Mouse (Mus musculus): Measurements from ENCODE around the gene Tmem259. TPM values are rescaled to one million over a fixed set of nuclear protein-coding genes. Genes with fewer than 3 reads are reported as not detected.

Gene Tmem259
- polyA plus RNA-seq, 2 experiments: 5.9 to 59.7 TPM

GRCm38 (mm10) chr10:79924998-79925784 lies 58.9 kb downstream of the Tmem259 start:
- H3K36me3 ChIP-seq (replicated peaks; ENCODE audit: control insufficient read depth, insufficient read depth, low read depth): no peaks in the 10 kb centered on the region
- DNase-seq (ENCODE audit: low read depth in 3 of 3, low spot score in 3 of 3) (peak; percentile 70 to 77 (median 72)), ATAC-seq (ENCODE audit: insufficient read depth) (peak; percentile 12; the same call in 1 of the 2 replicates)
- no peak overlapping the region for H3K4me3 ChIP-seq (ENCODE audit: insufficient read depth in 1 of 2, low read depth in 2 of 2, low read length in 2 of 2)
- H3K4me1 ChIP-seq (replicated peaks; ENCODE audit: control insufficient read depth in 2 of 2, insufficient read depth in 2 of 2, low read length in 1 of 2): peaks cover 9 to 12% of the 10 kb centered on the region in 2 experiments
- TF ChIP-seq CTCF (IDR thresholded peaks at IDR 0.05; ENCODE audit: low read depth) (peak; percentile 100), EP300 (IDR thresholded peaks at IDR 0.05; ENCODE audit: low read depth) (0 out of 2 replicates have a peak, but pooled peaks have one; percentile 32)
- H3K27me3 ChIP-seq (ENCODE audit: control insufficient read depth, insufficient read depth, low read length): peaks cover 24% of the 10 kb centered on the region
- peak overlapping the region; percentile 58; the same call in 1 of the 2 replicates for H3K27ac ChIP-seq
- H3K4me2 ChIP-seq (ENCODE audit: low read depth): peak overlapping the region; percentile 98
- WGBS (ENCODE audit: insufficient replicate concordance): 14% methylated on average over 29 of the region's 29 CpGs
- no peaks in the 10 kb centered on the region for H3K9me3 ChIP-seq (ENCODE audit: control insufficient read depth, low read length)
- no peak overlapping the region for H3K9ac ChIP-seq (replicated peaks)

Other genes starting within 250 kb of the Tmem259 start
Only the 30 nearest of the 33 such genes appear.
- gene Rnf126, start 217.4 kb downstream of the Tmem259 start, polyA plus RNA-seq (2012; rRNA removed): 46.4 and 51.3 TPM in 2 replicates
- gene Rnf126, start 217.4 kb downstream of the Tmem259 start, polyA plus RNA-seq (2014; fragmentation: Nextera tagmentation; extraction: Ambion mirVana): 27.7 and 33.7 TPM in 2 replicates
- gene Fstl3, start 207.1 kb downstream of the Tmem259 start, polyA plus RNA-seq (2012; rRNA removed): 0.54 and 0.56 TPM in 2 replicates
- 0.18 and 0.23 TPM in 2 replicates for gene Fstl3, start 207.1 kb downstream of the Tmem259 start, polyA plus RNA-seq (2014; fragmentation: Nextera tagmentation; extraction: Ambion mirVana)
- gene Prss57, start 193.4 kb downstream of the Tmem259 start, polyA plus RNA-seq (2012; rRNA removed): 1.6 TPM in 2 replicates
- 3.2 and 4.9 TPM in 2 replicates for gene Prss57, start 193.4 kb downstream of the Tmem259 start, polyA plus RNA-seq (2014; fragmentation: Nextera tagmentation; extraction: Ambion mirVana)
- 3.4 and 3.5 TPM in 2 replicates for gene Palm, start 190.8 kb downstream of the Tmem259 start, polyA plus RNA-seq (2012; rRNA removed)
- gene Palm, start 190.8 kb downstream of the Tmem259 start, polyA plus RNA-seq (2014; fragmentation: Nextera tagmentation; extraction: Ambion mirVana): 4.0 and 4.1 TPM in 2 replicates
- 0.13 and 0.18 TPM in 2 replicates for gene Misp, start 163.3 kb downstream of the Tmem259 start, polyA plus RNA-seq (2012; rRNA removed)
- 0.41 TPM in 1 of 2 replicates, not detected in the other for gene Misp, start 163.3 kb downstream of the Tmem259 start, polyA plus RNA-seq (2014; fragmentation: Nextera tagmentation; extraction: Ambion mirVana)
- gene Ptbp1, start 129.9 kb downstream of the Tmem259 start, polyA plus RNA-seq (2012; rRNA removed): 118 and 126 TPM in 2 replicates
- gene Ptbp1, start 129.9 kb downstream of the Tmem259 start, polyA plus RNA-seq (2014; fragmentation: Nextera tagmentation; extraction: Ambion mirVana): 84.5 and 99.8 TPM in 2 replicates
- gene Prtn3, start 109.9 kb downstream of the Tmem259 start, polyA plus RNA-seq (2012; rRNA removed): 133 and 152 TPM in 2 replicates
- gene Prtn3, start 109.9 kb downstream of the Tmem259 start, polyA plus RNA-seq (2014; fragmentation: Nextera tagmentation; extraction: Ambion mirVana): 86.8 and 132 TPM in 2 replicates
- 6.7 and 7.0 TPM in 2 replicates for gene Plppr3, start 109.7 kb downstream of the Tmem259 start, polyA plus RNA-seq (2012; rRNA removed)
- 2.8 and 3.0 TPM in 2 replicates for gene Plppr3, start 109.7 kb downstream of the Tmem259 start, polyA plus RNA-seq (2014; fragmentation: Nextera tagmentation; extraction: Ambion mirVana)
- gene Elane, start 98.1 kb downstream of the Tmem259 start, polyA plus RNA-seq (2012; rRNA removed): 52.2 and 61.9 TPM in 2 replicates
- 116 and 151 TPM in 2 replicates for gene Elane, start 98.1 kb downstream of the Tmem259 start, polyA plus RNA-seq (2014; fragmentation: Nextera tagmentation; extraction: Ambion mirVana)
- 0.14 and 0.29 TPM in 2 replicates for gene Cfd, start 93.5 kb downstream of the Tmem259 start, polyA plus RNA-seq (2012; rRNA removed)
- not detected in 2 replicates for gene Cfd, start 93.5 kb downstream of the Tmem259 start, polyA plus RNA-seq (2014; fragmentation: Nextera tagmentation; extraction: Ambion mirVana)
- gene Med16, start 75.4 kb downstream of the Tmem259 start, polyA plus RNA-seq (2012; rRNA removed): 13.3 and 14.3 TPM in 2 replicates
- 10.0 and 12.0 TPM in 2 replicates for gene Med16, start 75.4 kb downstream of the Tmem259 start, polyA plus RNA-seq (2014; fragmentation: Nextera tagmentation; extraction: Ambion mirVana)
- not detected in 2 replicates for gene Gm26602, start 73.5 kb downstream of the Tmem259 start, polyA plus RNA-seq (2012; rRNA removed)
- gene Gm26602, start 73.5 kb downstream of the Tmem259 start, polyA plus RNA-seq (2014; fragmentation: Nextera tagmentation; extraction: Ambion mirVana): not detected in 2 replicates
- gene Kiss1r, start 67.4 kb downstream of the Tmem259 start, polyA plus RNA-seq (2012; rRNA removed): 0.17 and 0.30 TPM in 2 replicates
- 0.11 TPM in 1 of 2 replicates, not detected in the other for gene Kiss1r, start 67.4 kb downstream of the Tmem259 start, polyA plus RNA-seq (2014; fragmentation: Nextera tagmentation; extraction: Ambion mirVana)
- 34.7 and 41.4 TPM in 2 replicates for gene R3hdm4, start 63.1 kb downstream of the Tmem259 start, polyA plus RNA-seq (2012; rRNA removed)
- gene R3hdm4, start 63.1 kb downstream of the Tmem259 start, polyA plus RNA-seq (2014; fragmentation: Nextera tagmentation; extraction: Ambion mirVana): 38.5 and 46.0 TPM in 2 replicates
- gene Arid3a, start 57.3 kb downstream of the Tmem259 start, polyA plus RNA-seq (2012; rRNA removed): 5.5 and 6.4 TPM in 2 replicates
- gene Arid3a, start 57.3 kb downstream of the Tmem259 start, polyA plus RNA-seq (2014; fragmentation: Nextera tagmentation; extraction: Ambion mirVana): 3.4 and 3.9 TPM in 2 replicates
- 22.3 and 24.7 TPM in 2 replicates for gene Wdr18, start 24.2 kb downstream of the Tmem259 start, polyA plus RNA-seq (2012; rRNA removed)
- 58.4 TPM in 2 replicates for gene Wdr18, start 24.2 kb downstream of the Tmem259 start, polyA plus RNA-seq (2014; fragmentation: Nextera tagmentation; extraction: Ambion mirVana)
- gene Grin3b, start 13.6 kb downstream of the Tmem259 start, polyA plus RNA-seq (2012; rRNA removed): 0.01 and 0.03 TPM in 2 replicates
- gene Grin3b, start 13.6 kb downstream of the Tmem259 start, polyA plus RNA-seq (2014; fragmentation: Nextera tagmentation; extraction: Ambion mirVana): 0.13 TPM in 1 of 2 replicates, not detected in the other
- gene Cnn2, start 4.3 kb upstream of the Tmem259 start, polyA plus RNA-seq (2012; rRNA removed): 14.3 and 15.8 TPM in 2 replicates
- gene Cnn2, start 4.3 kb upstream of the Tmem259 start, polyA plus RNA-seq (2014; fragmentation: Nextera tagmentation; extraction: Ambion mirVana): 33.8 and 39.7 TPM in 2 replicates
- 11.2 and 12.7 TPM in 2 replicates for gene Abca7, start 12.2 kb upstream of the Tmem259 start, polyA plus RNA-seq (2012; rRNA removed)
- gene Abca7, start 12.2 kb upstream of the Tmem259 start, polyA plus RNA-seq (2014; fragmentation: Nextera tagmentation; extraction: Ambion mirVana): 4.9 and 6.0 TPM in 2 replicates
- gene Arhgap45, start 32.3 kb upstream of the Tmem259 start, polyA plus RNA-seq (2012; rRNA removed): 17.5 and 20.9 TPM in 2 replicates
- 7.9 and 9.3 TPM in 2 replicates for gene Arhgap45, start 32.3 kb upstream of the Tmem259 start, polyA plus RNA-seq (2014; fragmentation: Nextera tagmentation; extraction: Ambion mirVana)
- gene Polr2e, start 55.5 kb upstream of the Tmem259 start, polyA plus RNA-seq (2012; rRNA removed): 77.0 and 121 TPM in 2 replicates
- 88.0 and 90.2 TPM in 2 replicates for gene Polr2e, start 55.5 kb upstream of the Tmem259 start, polyA plus RNA-seq (2014; fragmentation: Nextera tagmentation; extraction: Ambion mirVana)
- gene Gpx4, start 62.8 kb upstream of the Tmem259 start, polyA plus RNA-seq (2012; rRNA removed): 274 and 388 TPM in 2 replicates
- gene Gpx4, start 62.8 kb upstream of the Tmem259 start, polyA plus RNA-seq (2014; fragmentation: Nextera tagmentation; extraction: Ambion mirVana): 705 and 724 TPM in 2 replicates
- 10.0 and 10.1 TPM in 2 replicates for gene Sbno2, start 121.2 kb upstream of the Tmem259 start, polyA plus RNA-seq (2012; rRNA removed)
- gene Sbno2, start 121.2 kb upstream of the Tmem259 start, polyA plus RNA-seq (2014; fragmentation: Nextera tagmentation; extraction: Ambion mirVana): 6.6 and 7.6 TPM in 2 replicates
- gene Stk11, start 131.5 kb upstream of the Tmem259 start, polyA plus RNA-seq (2012; rRNA removed): 80.5 and 88.8 TPM in 2 replicates
- gene Stk11, start 131.5 kb upstream of the Tmem259 start, polyA plus RNA-seq (2014; fragmentation: Nextera tagmentation; extraction: Ambion mirVana): 17.4 and 18.9 TPM in 2 replicates
- 196 and 211 TPM in 2 replicates for gene Atp5d, start 154.3 kb upstream of the Tmem259 start, polyA plus RNA-seq (2012; rRNA removed)
- gene Atp5d, start 154.3 kb upstream of the Tmem259 start, polyA plus RNA-seq (2014; fragmentation: Nextera tagmentation; extraction: Ambion mirVana): 249 and 270 TPM in 2 replicates
- 1.8 and 2.2 TPM in 2 replicates for gene Cbarp, start 156.5 kb upstream of the Tmem259 start, polyA plus RNA-seq (2012; rRNA removed)
- gene Cbarp, start 156.5 kb upstream of the Tmem259 start, polyA plus RNA-seq (2014; fragmentation: Nextera tagmentation; extraction: Ambion mirVana): 0.42 and 1.1 TPM in 2 replicates
- gene Midn, start 163.9 kb upstream of the Tmem259 start, polyA plus RNA-seq (2012; rRNA removed): 9.1 and 10.3 TPM in 2 replicates
- gene Midn, start 163.9 kb upstream of the Tmem259 start, polyA plus RNA-seq (2014; fragmentation: Nextera tagmentation; extraction: Ambion mirVana): 5.1 and 5.7 TPM in 2 replicates
- 19.4 and 19.8 TPM in 2 replicates for gene Cirbp, start 181.7 kb upstream of the Tmem259 start, polyA plus RNA-seq (2012; rRNA removed)
- 10.1 and 10.7 TPM in 2 replicates for gene Cirbp, start 181.7 kb upstream of the Tmem259 start, polyA plus RNA-seq (2014; fragmentation: Nextera tagmentation; extraction: Ambion mirVana)
- 6.8 and 6.9 TPM in 2 replicates for gene 1600002K03Rik, start 188.6 kb upstream of the Tmem259 start, polyA plus RNA-seq (2012; rRNA removed)
- gene 1600002K03Rik, start 188.6 kb upstream of the Tmem259 start, polyA plus RNA-seq (2014; fragmentation: Nextera tagmentation; extraction: Ambion mirVana): 10.6 and 13.2 TPM in 2 replicates
- gene Efna2, start 195.2 kb upstream of the Tmem259 start, polyA plus RNA-seq (2012; rRNA removed): 0.40 and 0.47 TPM in 2 replicates
- 0.51 and 0.52 TPM in 2 replicates for gene Efna2, start 195.2 kb upstream of the Tmem259 start, polyA plus RNA-seq (2014; fragmentation: Nextera tagmentation; extraction: Ambion mirVana)